Mouse (Mus musculus) embryonic fibroblast, embryonic 13.5 days (primary cell): Measurements from ENCODE around the gene Cd36.

Experiments
- CTCF ChIP-seq: IDR thresholded peaks from 2 replicates; pipeline ENCODE4 v1.5.1; 2011; ENCODE audit warnings: mild to moderate bottlenecking, control low read depth, low read length, moderate library complexity, borderline replicate concordance; ENCODE audit not compliant: insufficient read depth
- POLR2A ChIP-seq: IDR thresholded peaks from 2 replicates; pipeline ENCODE4 v1.6.1; 2011; ENCODE audit warnings: low read depth, mild to moderate bottlenecking, control low read depth, low read length, moderate library complexity

- TF ChIP-seq CTCF (no peak), POLR2A (no peak)
Observed at GRCm38 (mm10) chr5:17746520-17746919, 142.1 kb downstream of the Cd36 start.
